Mouse (Mus musculus) intestine, embryonic 15.5 days (tissue): ENCODE data around the gene Cstf1. TPM values are rescaled to one million over a fixed set of nuclear protein-coding genes. Genes with fewer than 3 reads are reported as not detected.

Experiments used
- ATAC-seq: fragments of 200-750 bp; cut with Nextera tagmentation; 2 replicates; pipeline ENCODE4 v1.8.0; 2017; ENCODE audit warnings: moderate TSS enrichment, moderate library complexity
- H3K27ac ChIP-seq: fragments of 300-500 bp; sonication (generic); 2 replicates; pipeline ENCODE4 v1.5.1; 2015; ENCODE audit warnings: mild to moderate bottlenecking, inconsistent platforms
- H3K27me3 ChIP-seq: fragments of 300-500 bp; sonication (generic); replicated peaks from 2 replicates; pipeline ENCODE4 v1.6.1; 2015; ENCODE audit warnings: inconsistent platforms
- H3K36me3 ChIP-seq: fragments of 300-500 bp; sonication (generic); 2 replicates; pipeline ENCODE4 v1.6.1; 2015; ENCODE audit warnings: inconsistent platforms
- H3K4me1 ChIP-seq: fragments of 300-500 bp; sonication (generic); replicated peaks from 2 replicates; pipeline ENCODE4 v1.6.1; 2015; ENCODE audit warnings: inconsistent platforms
- H3K4me2 ChIP-seq: fragments of 300-500 bp; sonication (generic); replicated peaks from 2 replicates; pipeline ENCODE4 v1.6.1; 2015; ENCODE audit warnings: mild to moderate bottlenecking, inconsistent platforms
- H3K4me3 ChIP-seq: fragments of 300-500 bp; sonication (generic); replicated peaks from 2 replicates; pipeline ENCODE4 v1.5.1; 2015; ENCODE audit warnings: inconsistent platforms
- H3K9ac ChIP-seq: fragments of 300-500 bp; sonication (generic); 2 replicates; pipeline ENCODE4 v1.6.1; 2015; ENCODE audit warnings: inconsistent platforms
- H3K9me3 ChIP-seq: fragments of 300-500 bp; sonication (generic); 2 replicates; pipeline ENCODE4 v1.6.1; 2016; ENCODE audit warnings: inconsistent platforms
- WGBS: fragments of 180-500 bp; shearing (Covaris S2); methylation state at CpG from one replicate; pipeline ENCODE4 v1.1.7; 2015; 5-methylcytosine and 5-hydroxymethylcytosine counted together
- polyA plus RNA-seq: library from polyadenylated mRNA; unstranded; fragments of >200 nt; fragmentation: Nextera tagmentation; extraction: Ambion mirVana; gene quantifications from 2 replicates; pipeline ENCODE4 v1.2.1, GENCODE M21; 2015

The Cstf1 gene
- polyA plus RNA-seq, 1 experiment from 2014 or later = 39.5 TPM

GRCm38 (mm10) chr2:172405011-172405410 lies 34.5 kb downstream of the Cstf1 start:
- Histone ChIP-seq H3K9me3 (no peaks in the 10 kb centered on the region), H3K4me1 (no peaks in the 10 kb centered on the region), H3K27me3 (no peaks in the 10 kb centered on the region), H3K4me3 (no peak overlapping the region), H3K4me2 (no peak overlapping the region), H3K27ac (no peak overlapping the region), H3K36me3 (no peaks in the 10 kb centered on the region), H3K9ac (no peak overlapping the region)
- ATAC-seq = no peak
- WGBS = 65% methylated on average over 3 of the region's 3 CpGs

- Histone ChIP-seq H3K4me3 (no peak overlapping the region), H3K27ac (no peak overlapping the region), H3K9ac (no peak overlapping the region), H3K27me3 (no peaks in the 10 kb centered on the region), H3K9me3 (no peaks in the 10 kb centered on the region), H3K4me1 (no peaks in the 10 kb centered on the region), H3K36me3 (no peaks in the 10 kb centered on the region), H3K4me2 (no peak overlapping the region)
- no peak for ATAC-seq
- WGBS = 67% methylated on average over 4 of the region's 4 CpGs
Observed at GRCm38 (mm10) chr2:172406173-172406572, 35.7 kb downstream of the Cstf1 start.

- H3K4me1 ChIP-seq = no peaks in the 10 kb centered on the region
- no peak overlapping the region for H3K4me3 ChIP-seq
- ATAC-seq = no peak
- no peaks in the 10 kb centered on the region for H3K27me3 ChIP-seq
- H3K36me3 ChIP-seq = no peaks in the 10 kb centered on the region
- H3K9me3 ChIP-seq = no peaks in the 10 kb centered on the region
- WGBS = 72% methylated on average over 2 of the region's 2 CpGs
- no peak overlapping the region for H3K27ac ChIP-seq
- H3K4me2 ChIP-seq = no peak overlapping the region
- H3K9ac ChIP-seq = no peak overlapping the region
Observed at GRCm38 (mm10) chr2:172407499-172407898, 37.0 kb downstream of the Cstf1 start.

GRCm38 (mm10) chr2:172410686-172411085 lies 40.2 kb downstream of the Cstf1 start:
- ATAC-seq = no peak
- Histone ChIP-seq H3K36me3 (no peaks in the 10 kb centered on the region), H3K27ac (no peak overlapping the region), H3K27me3 (no peaks in the 10 kb centered on the region), H3K4me1 (no peaks in the 10 kb centered on the region), H3K9me3 (no peaks in the 10 kb centered on the region), H3K4me2 (no peak overlapping the region), H3K4me3 (no peak overlapping the region), H3K9ac (no peak overlapping the region)
- WGBS = 80% methylated on average over 2 of the region's 2 CpGs

- no peak overlapping the region for H3K4me2 ChIP-seq
- H3K36me3 ChIP-seq = no peaks in the 10 kb centered on the region
- no peaks in the 10 kb centered on the region for H3K9me3 ChIP-seq
- ATAC-seq = no peak
- no peak overlapping the region for H3K27ac ChIP-seq
- no peaks in the 10 kb centered on the region for H3K27me3 ChIP-seq
- H3K9ac ChIP-seq = no peak overlapping the region
- no peak overlapping the region for H3K4me3 ChIP-seq
- no peaks in the 10 kb centered on the region for H3K4me1 ChIP-seq
- 84% methylated on average over 11 of the region's 11 CpGs for WGBS
Observed at GRCm38 (mm10) chr2:172411091-172411490, 40.6 kb downstream of the Cstf1 start.

- H3K27ac ChIP-seq = no peak overlapping the region
- H3K4me2 ChIP-seq = 0 out of 2 replicates have a peak overlapping the region, but pooled peaks have one; percentile 14
- 14% methylated on average over 9 of the region's 9 CpGs for WGBS
Observed at GRCm38 (mm10) chr2:172412454-172412853, 42.0 kb downstream of the Cstf1 start.

GRCm38 (mm10) chr2:172413273-172413672 lies 42.8 kb downstream of the Cstf1 start:
- H3K36me3 ChIP-seq = no peaks in the 10 kb centered on the region
- no peak overlapping the region for H3K27ac ChIP-seq
- H3K4me2 ChIP-seq = no peak overlapping the region
- no peaks in the 10 kb centered on the region for H3K27me3 ChIP-seq
- H3K4me1 ChIP-seq = no peaks in the 10 kb centered on the region
- no peak overlapping the region for H3K9ac ChIP-seq
- no peaks in the 10 kb centered on the region for H3K9me3 ChIP-seq
- 20% methylated on average over 4 of the region's 4 CpGs for WGBS
- H3K4me3 ChIP-seq = no peak overlapping the region
- ATAC-seq = no peak

More at GRCm38 (mm10) chr2:172412454-172412853, 42.0 kb downstream of the Cstf1 start:
- Histone ChIP-seq H3K36me3 (no peaks in the 10 kb centered on the region), H3K9ac (no peak overlapping the region), H3K27me3 (no peaks in the 10 kb centered on the region), H3K4me1 (no peaks in the 10 kb centered on the region), H3K9me3 (no peaks in the 10 kb centered on the region), H3K4me3 (no peak overlapping the region)
- no peak for ATAC-seq

GRCm38 (mm10) chr2:172413894-172414293 lies 43.4 kb downstream of the Cstf1 start:
- WGBS = 47% methylated on average over 5 of the region's 5 CpGs
- no peak overlapping the region for H3K27ac ChIP-seq
- H3K9me3 ChIP-seq = no peaks in the 10 kb centered on the region
- no peak overlapping the region for H3K4me2 ChIP-seq
- no peak overlapping the region for H3K4me3 ChIP-seq
- H3K9ac ChIP-seq = no peak overlapping the region
- ATAC-seq = no peak
- no peaks in the 10 kb centered on the region for H3K4me1 ChIP-seq
- no peaks in the 10 kb centered on the region for H3K36me3 ChIP-seq
- no peaks in the 10 kb centered on the region for H3K27me3 ChIP-seq

GRCm38 (mm10) chr2:172416218-172416617 lies 45.7 kb downstream of the Cstf1 start:
- whole genome bisulfite sequencing = 54% methylated on average over 12 of the region's 12 CpGs
- Histone ChIP-seq H3K9ac (no peak overlapping the region), H3K9me3 (no peaks in the 10 kb centered on the region), H3K27ac (no peak overlapping the region), H3K27me3 (no peaks in the 10 kb centered on the region), H3K4me1 (no peaks in the 10 kb centered on the region), H3K36me3 (no peaks in the 10 kb centered on the region), H3K4me3 (no peak overlapping the region), H3K4me2 (no peak overlapping the region)
- no peak for ATAC-seq

GRCm38 (mm10) chr2:172416876-172417275 lies 46.4 kb downstream of the Cstf1 start:
- 82% methylated on average over 5 of the region's 5 CpGs for WGBS
- no peaks in the 10 kb centered on the region for H3K36me3 ChIP-seq
- no peak for ATAC-seq
- H3K9me3 ChIP-seq = no peaks in the 10 kb centered on the region
- no peaks in the 10 kb centered on the region for H3K27me3 ChIP-seq
- no peak overlapping the region for H3K4me2 ChIP-seq
- no peak overlapping the region for H3K27ac ChIP-seq
- no peak overlapping the region for H3K4me3 ChIP-seq
- H3K9ac ChIP-seq = no peak overlapping the region
- no peaks in the 10 kb centered on the region for H3K4me1 ChIP-seq

- no peak for ATAC-seq
- H3K9me3 ChIP-seq = no peaks in the 10 kb centered on the region
- no peak overlapping the region for H3K9ac ChIP-seq
- no peaks in the 10 kb centered on the region for H3K4me1 ChIP-seq
- WGBS = 84% methylated on average over 5 of the region's 5 CpGs
- no peak overlapping the region for H3K4me3 ChIP-seq
- no peak overlapping the region for H3K4me2 ChIP-seq
- no peaks in the 10 kb centered on the region for H3K27me3 ChIP-seq
- H3K36me3 ChIP-seq = no peaks in the 10 kb centered on the region
- H3K27ac ChIP-seq = no peak overlapping the region
Observed at GRCm38 (mm10) chr2:172418208-172418607, 47.7 kb downstream of the Cstf1 start.

- WGBS = 67% methylated on average over 1 of the region's 1 CpGs
- Histone ChIP-seq H3K4me1 (no peaks in the 10 kb centered on the region), H3K27me3 (no peaks in the 10 kb centered on the region), H3K4me3 (no peak overlapping the region), H3K4me2 (no peak overlapping the region), H3K27ac (no peak overlapping the region), H3K36me3 (no peaks in the 10 kb centered on the region), H3K9me3 (no peaks in the 10 kb centered on the region), H3K9ac (no peak overlapping the region)
- ATAC-seq = peak; percentile 43
Observed at GRCm38 (mm10) chr2:172430609-172431008, 60.1 kb downstream of the Cstf1 start.
